Mouse (Mus musculus) kidney, adult 2 months (tissue): ENCODE data around the gene Esrrg. TPM values are rescaled to one million over a fixed set of nuclear protein-coding genes. Genes with fewer than 3 reads are reported as not detected.

ENCODE experiments used
- DNase-seq: peaks from one replicate; pipeline ENCODE4 v3.0.0; 2021
- H3K27ac ChIP-seq: fragments of 200-500 bp; 2 replicates; pipeline ENCODE4 v1.5.1; 2012; ENCODE audit warnings: low read depth, low read length, control low read depth, inconsistent platforms; ENCODE audit not compliant: insufficient read depth
- H3K27me3 ChIP-seq: fragments of 200-500 bp; replicated peaks from 2 replicates; pipeline ENCODE4 v1.6.1; 2012; ENCODE audit warnings: mild to moderate bottlenecking, moderate library complexity, low read length, inconsistent platforms; ENCODE audit not compliant: control insufficient read depth, insufficient read depth
- H3K36me3 ChIP-seq: fragments of 200-500 bp; 2 replicates; pipeline ENCODE4 v1.6.1; 2012; ENCODE audit warnings: mild to moderate bottlenecking, moderate library complexity, low read length, inconsistent platforms; ENCODE audit not compliant: control insufficient read depth, insufficient read depth
- H3K4me1 ChIP-seq: fragments of 200-500 bp; 2 replicates; pipeline ENCODE4 v1.6.1; 2011; ENCODE audit warnings: low read length; ENCODE audit not compliant: control insufficient read depth, insufficient read depth
- H3K4me3 ChIP-seq: fragments of 200-500 bp; 2 replicates; pipeline ENCODE4 v1.5.1; 2011; ENCODE audit warnings: mild to moderate bottlenecking, low read depth, low read length, control low read depth; ENCODE audit not compliant: insufficient read depth
- CTCF ChIP-seq: fragments of 200-500 bp; conservative IDR thresholded peaks from 2 replicates; pipeline ENCODE4 v1.5.1; 2011; ENCODE audit warnings: low read depth, mild to moderate bottlenecking, control low read depth, low read length, moderate library complexity, mixed read lengths; ENCODE audit not compliant: insufficient read depth, insufficient read length
- POLR2A ChIP-seq: fragments of 200-500 bp; IDR thresholded peaks from one replicate; pipeline ENCODE4 v1.6.1; 2011; ENCODE audit warnings: low read depth, low read length, control low read depth
- WGBS: fragments of 180-500 bp; shearing (Covaris S2); methylation state at CpG from one replicate; pipeline ENCODE4 v1.1.7; 2018; 5-methylcytosine and 5-hydroxymethylcytosine counted together
- polyA plus RNA-seq: library from polyadenylated mRNA; depleted of rRNA; stranded (reverse); fragments of >200 nt; gene quantifications from 2 replicates; pipeline ENCODE4 v1.2.3, GENCODE M21; 2012

Esrrg gene
- polyA plus RNA-seq, 1 experiment: 24.2 TPM

DNA sequence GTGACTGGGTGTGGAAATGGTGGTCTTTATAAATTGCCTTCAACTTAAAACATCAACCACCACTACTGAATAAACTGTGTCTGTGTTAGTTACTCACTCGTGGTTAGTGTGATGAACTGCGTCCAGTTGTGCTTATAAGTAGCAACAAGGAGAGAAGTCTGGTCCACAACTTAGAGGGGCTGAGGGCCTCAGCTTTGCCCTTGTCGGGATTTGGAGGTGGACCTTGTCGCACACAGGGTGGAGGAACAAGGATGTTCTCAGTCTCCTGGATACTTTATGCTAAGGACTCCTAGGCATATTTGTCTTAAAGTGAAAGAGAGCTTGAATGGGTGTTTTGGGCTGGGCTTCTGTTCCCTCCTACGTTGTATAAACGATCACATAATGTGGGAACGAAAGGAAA, 55.7 kb downstream of the Esrrg start:
- peak overlapping the region; percentile 38; the same call in 1 of the 2 replicates for H3K4me3 ChIP-seq
- peak overlapping the region; percentile 89 for H3K27ac ChIP-seq
- DNase-seq: no peak
- H3K36me3 ChIP-seq: no peaks in the 10 kb centered on the region
- peaks cover 21% of the 10 kb centered on the region for H3K4me1 ChIP-seq
- 52% methylated on average over 7 of the region's 7 CpGs for WGBS
- no peak for TF ChIP-seq CTCF
- TF ChIP-seq POLR2A: no peak
- no peaks in the 10 kb centered on the region for H3K27me3 ChIP-seq

DNA sequence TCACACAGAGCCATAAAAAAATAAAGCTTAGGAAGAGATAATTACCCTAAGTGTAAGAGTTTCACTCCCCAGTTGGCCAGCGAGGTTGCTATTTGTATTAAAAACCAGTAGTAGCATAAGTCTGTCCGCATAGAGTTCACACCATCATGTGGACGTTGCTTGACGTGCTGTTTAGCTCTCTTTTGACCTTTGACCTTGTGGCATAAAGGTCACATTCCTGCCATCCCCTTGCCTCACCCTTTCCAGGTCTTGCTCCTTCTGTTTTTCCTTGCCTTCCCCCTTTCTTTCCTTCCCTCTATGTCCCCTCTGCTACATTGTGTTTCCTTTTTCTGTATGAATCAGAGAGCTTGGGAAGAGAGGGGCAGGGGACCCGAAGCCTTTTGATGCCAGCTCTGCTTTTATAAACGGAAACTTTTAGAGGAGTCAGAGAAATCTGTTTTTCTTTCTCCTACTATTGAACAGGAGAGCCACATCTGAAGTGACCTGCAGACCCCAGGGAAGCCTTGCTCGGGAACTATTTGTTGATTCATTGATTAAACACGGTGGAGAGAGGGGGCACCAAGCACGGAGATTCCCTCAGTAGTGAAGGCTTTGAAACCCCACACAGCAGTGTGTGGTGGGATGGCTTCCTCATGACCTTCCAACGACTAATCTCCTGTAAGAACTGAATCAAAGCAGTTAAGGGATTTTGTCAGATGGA, 57.5 kb downstream of the Esrrg start:
- WGBS: 48% methylated on average over 10 of the region's 10 CpGs

DNA sequence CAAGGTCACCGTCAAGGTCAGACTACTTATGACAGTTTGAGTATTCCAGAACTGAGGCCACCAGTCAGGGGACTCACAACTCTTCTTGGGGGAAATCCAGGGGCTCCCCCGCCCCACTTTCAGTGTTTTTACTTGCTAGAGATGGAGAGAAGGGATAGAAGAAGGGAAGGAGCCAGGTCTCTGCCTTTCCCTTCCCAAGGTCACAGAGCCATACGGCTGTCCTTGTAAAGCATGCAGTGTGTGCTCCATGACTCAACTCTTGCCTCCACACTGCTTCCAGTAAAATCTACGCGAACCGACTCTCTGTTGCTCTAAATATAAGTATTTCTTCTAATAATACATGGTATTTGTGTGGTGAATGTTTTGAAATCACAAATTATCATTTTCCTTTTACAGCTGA, 61.2 kb downstream of the Esrrg start:
- Histone ChIP-seq H3K27me3 (no peaks in the 10 kb centered on the region), H3K4me3 (no peak overlapping the region), H3K36me3 (no peaks in the 10 kb centered on the region), H3K27ac (no peak overlapping the region; the same call in 1 of the 2 replicates), H3K4me1 (peaks cover 21% of the 10 kb centered on the region; the same call in 1 of the 2 replicates)
- no peak for TF ChIP-seq POLR2A
- TF ChIP-seq CTCF: no peak
- DNase-seq: no peak
- 88% methylated on average over 6 of the region's 6 CpGs for WGBS

More for the DNA sequence above, 57.5 kb downstream of the Esrrg start:
- peak overlapping the region; percentile 19; the same call in 1 of the 2 replicates for H3K27ac ChIP-seq
- H3K36me3 ChIP-seq: no peaks in the 10 kb centered on the region
- peak; percentile 51 for DNase-seq
- no peaks in the 10 kb centered on the region for H3K27me3 ChIP-seq
- TF ChIP-seq CTCF: no peak
- no peak for TF ChIP-seq POLR2A
- no peak overlapping the region for H3K4me3 ChIP-seq
- H3K4me1 ChIP-seq: peaks cover 25% of the 10 kb centered on the region

- Histone ChIP-seq H3K36me3 (no peaks in the 10 kb centered on the region), H3K27me3 (no peaks in the 10 kb centered on the region), H3K4me3 (no peak overlapping the region), H3K4me1 (peaks cover 17% of the 10 kb centered on the region; the same call in 1 of the 2 replicates), H3K27ac (no peak overlapping the region)
- DNase-seq: no peak
- TF ChIP-seq POLR2A (no peak), CTCF (no peak)
- WGBS: 74% methylated on average over 5 of the region's 5 CpGs
Observed at GRCm38 (mm10) chr1:187672446-187672845, 63.9 kb downstream of the Esrrg start.

DNA sequence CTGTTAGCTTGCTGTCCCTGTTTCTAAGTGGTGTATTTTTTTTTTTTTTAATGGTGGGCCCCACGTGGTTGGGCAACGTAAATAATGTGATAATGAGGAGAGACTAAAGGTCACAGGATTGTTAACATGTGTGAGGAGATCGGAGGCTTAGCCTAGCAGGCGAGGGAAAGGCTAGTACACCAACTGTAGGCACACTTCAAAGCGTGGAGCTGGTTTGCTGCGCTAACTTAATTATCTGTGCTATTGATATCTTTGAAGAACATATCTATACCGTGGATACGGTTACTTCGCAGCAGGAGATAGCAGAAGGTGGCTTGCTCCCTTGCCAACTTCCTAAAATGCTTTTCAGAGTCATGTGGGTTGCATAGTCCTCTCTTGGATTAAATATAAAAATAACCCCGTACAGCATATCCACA, 66.2 kb downstream of the Esrrg start:
- 49% methylated on average over 10 of the region's 10 CpGs for WGBS

DNA sequence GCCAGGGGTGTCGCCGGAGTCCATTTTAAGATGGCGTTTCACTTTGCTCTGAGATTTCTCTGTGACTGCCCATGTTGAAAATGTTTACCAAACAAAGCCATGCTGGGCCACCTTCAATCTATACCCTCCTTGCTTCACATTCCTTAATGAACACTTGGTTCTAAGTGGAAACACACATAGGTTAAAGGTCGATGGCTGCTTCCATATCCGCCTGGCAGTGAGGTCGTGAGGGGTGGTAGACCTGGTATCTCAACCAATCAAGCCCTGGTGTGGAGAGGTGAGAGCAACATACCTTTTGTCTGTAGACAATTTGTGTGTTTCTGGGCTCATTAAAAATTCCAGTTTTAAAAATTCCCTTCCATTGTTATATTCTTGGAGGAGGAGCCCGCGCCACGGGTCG, 68.0 kb downstream of the Esrrg start:
- Histone ChIP-seq H3K27me3 (no peaks in the 10 kb centered on the region), H3K27ac (no peak overlapping the region), H3K4me1 (peaks cover 5% of the 10 kb centered on the region; the same call in 1 of the 2 replicates), H3K36me3 (no peaks in the 10 kb centered on the region), H3K4me3 (no peak overlapping the region)
- DNase-seq: no peak
- 81% methylated on average over 10 of the region's 10 CpGs for WGBS
- TF ChIP-seq POLR2A: no peak

More for the DNA sequence above, 66.2 kb downstream of the Esrrg start:
- no peak for DNase-seq
- Histone ChIP-seq H3K27me3 (no peaks in the 10 kb centered on the region), H3K4me3 (no peak overlapping the region), H3K27ac (no peak overlapping the region), H3K4me1 (peaks cover 17% of the 10 kb centered on the region; the same call in 1 of the 2 replicates), H3K36me3 (no peaks in the 10 kb centered on the region)
- TF ChIP-seq POLR2A (no peak), CTCF (no peak)

DNA sequence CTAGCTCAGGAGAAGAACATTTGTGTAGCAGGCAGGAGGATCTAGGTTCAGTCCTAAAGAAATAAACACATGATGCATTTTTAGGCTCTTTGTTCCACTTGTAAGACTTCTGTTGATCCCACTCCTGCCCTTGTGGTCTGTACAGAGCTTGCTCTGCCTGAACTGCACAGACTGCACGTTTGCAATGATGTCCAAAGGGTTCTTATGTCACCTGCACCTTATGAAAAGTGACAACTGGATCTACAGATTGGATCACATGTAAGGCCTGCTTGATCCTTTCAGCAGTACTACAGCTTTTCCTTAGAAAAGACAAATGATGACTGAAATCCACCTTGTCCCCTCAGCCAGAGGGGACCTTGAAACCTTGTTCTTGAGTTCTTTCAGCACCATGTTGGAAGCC, 70.7 kb downstream of the Esrrg start:
- Histone ChIP-seq H3K4me3 (no peak overlapping the region), H3K27me3 (no peaks in the 10 kb centered on the region), H3K4me1 (no peaks in the 10 kb centered on the region), H3K27ac (no peak overlapping the region), H3K36me3 (no peaks in the 10 kb centered on the region)
- TF ChIP-seq POLR2A (no peak), CTCF (no peak)
- WGBS: 76% methylated on average over 1 of the region's 1 CpGs
- no peak for DNase-seq
